Mouse (Mus musculus): Measurements from ENCODE around the gene Telo2.

Gene Telo2

GRCm38 (mm10) chr17:25107786-25108185 is 8.0 kb downstream of the Telo2 start:
- no peak for DNase-seq (ENCODE audit: extremely low spot score, low read depth, low spot score)

GRCm38 (mm10) chr17:25101338-25101737 is 14.4 kb downstream of the Telo2 start:
- no peak for DNase-seq (ENCODE audit: extremely low spot score, low read depth, low spot score)

- no peak for DNase-seq (ENCODE audit: extremely low spot score, low read depth, low spot score)
Observed at GRCm38 (mm10) chr17:25100052-25100451, 15.7 kb downstream of the Telo2 start.

- no peak for DNase-seq (ENCODE audit: extremely low spot score, low read depth, low spot score)
Observed at GRCm38 (mm10) chr17:25096221-25096620, 19.5 kb downstream of the Telo2 start.

GRCm38 (mm10) chr17:25090450-25090849 is 25.3 kb downstream of the Telo2 start:
- no peak for DNase-seq (ENCODE audit: extremely low spot score, low read depth, low spot score)

- DNase-seq (ENCODE audit: extremely low spot score, low read depth, low spot score), result no peak
Observed at GRCm38 (mm10) chr17:25089158-25089557, 26.6 kb downstream of the Telo2 start.

GRCm38 (mm10) chr17:25086724-25087123 is 29.0 kb downstream of the Telo2 start:
- no peak for DNase-seq (ENCODE audit: extremely low spot score, low read depth, low spot score)

GRCm38 (mm10) chr17:25084835-25085385 is 30.9 kb downstream of the Telo2 start:
- DNase-seq (ENCODE audit: extremely low spot score, low read depth, low spot score), result no peak

GRCm38 (mm10) chr17:25083444-25083931 is 32.3 kb downstream of the Telo2 start, which contains the start of gene Tmem204:
Tmem204 (minus strand) TSS chr17:25083591.
- DNase-seq (ENCODE audit: extremely low spot score, low read depth, low spot score), result peak; percentile 94

GRCm38 (mm10) chr17:25082887-25083286 is 32.9 kb downstream of the Telo2 start:
- no peak for DNase-seq (ENCODE audit: extremely low spot score, low read depth, low spot score)

GRCm38 (mm10) chr17:25082081-25082847 is 33.5 kb downstream of the Telo2 start:
- DNase-seq (ENCODE audit: extremely low spot score, low read depth, low spot score), result no peak

GRCm38 (mm10) chr17:25080960-25081381 is 34.8 kb downstream of the Telo2 start:
- no peak for DNase-seq (ENCODE audit: extremely low spot score, low read depth, low spot score)

GRCm38 (mm10) chr17:25080210-25080609 is 35.6 kb downstream of the Telo2 start:
- DNase-seq (ENCODE audit: extremely low spot score, low read depth, low spot score), result no peak

- no peak for DNase-seq (ENCODE audit: extremely low spot score, low read depth, low spot score)
Observed at GRCm38 (mm10) chr17:25077771-25078372, 37.9 kb downstream of the Telo2 start.

- no peak for DNase-seq (ENCODE audit: extremely low spot score, low read depth, low spot score)
Observed at GRCm38 (mm10) chr17:25076906-25077305, 38.9 kb downstream of the Telo2 start.

- DNase-seq (ENCODE audit: extremely low spot score, low read depth, low spot score), result no peak
Observed at GRCm38 (mm10) chr17:25068690-25069089, 47.1 kb downstream of the Telo2 start.

GRCm38 (mm10) chr17:25067442-25067851 is 48.3 kb downstream of the Telo2 start:
- no peak for DNase-seq (ENCODE audit: extremely low spot score, low read depth, low spot score)

- no peak for DNase-seq (ENCODE audit: extremely low spot score, low read depth, low spot score)
Observed at GRCm38 (mm10) chr17:25066595-25066994, 49.2 kb downstream of the Telo2 start.

GRCm38 (mm10) chr17:25065189-25065588 is 50.6 kb downstream of the Telo2 start:
- DNase-seq (ENCODE audit: extremely low spot score, low read depth, low spot score), result no peak

GRCm38 (mm10) chr17:25064351-25064750 is 51.4 kb downstream of the Telo2 start:
- no peak for DNase-seq (ENCODE audit: extremely low spot score, low read depth, low spot score)

GRCm38 (mm10) chr17:25063872-25064271 is 51.9 kb downstream of the Telo2 start:
- DNase-seq (ENCODE audit: extremely low spot score, low read depth, low spot score), result no peak

GRCm38 (mm10) chr17:25063261-25063660 is 52.5 kb downstream of the Telo2 start:
- DNase-seq (ENCODE audit: extremely low spot score, low read depth, low spot score), result no peak
